Mouse (Mus musculus) ES-Bruce4 (cell line): ENCODE measurements around the gene Ccdc136. TPM values are rescaled to one million over a fixed set of nuclear protein-coding genes. Genes with fewer than 3 reads are reported as not detected.

Source experiments
- H3K27ac ChIP-seq: 2 replicates; pipeline ENCODE4 v1.5.1; 2012; ENCODE audit warnings: low read length, inconsistent platforms; ENCODE audit not compliant: insufficient read depth
- H3K27me3 ChIP-seq: 2 replicates; pipeline ENCODE4 v1.6.1; 2012; ENCODE audit warnings: mild to moderate bottlenecking, low read length, inconsistent platforms; ENCODE audit not compliant: control insufficient read depth, poor library complexity, insufficient read depth, severe bottlenecking
- H3K36me3 ChIP-seq: 2 replicates; pipeline ENCODE4 v1.6.1; 2012; ENCODE audit warnings: inconsistent platforms, mild to moderate bottlenecking, low read length, moderate library complexity; ENCODE audit not compliant: control insufficient read depth, poor library complexity, insufficient read depth, severe bottlenecking
- H3K4me1 ChIP-seq: one replicate; pipeline ENCODE4 v1.8.1; 2011; ENCODE audit warnings: low read length; ENCODE audit not compliant: control insufficient read depth, insufficient read depth
- H3K4me3 ChIP-seq: 2 replicates; pipeline ENCODE4 v1.5.1; 2011; ENCODE audit warnings: low read depth, mild to moderate bottlenecking, low read length
- H3K9ac ChIP-seq: 2 replicates; pipeline ENCODE4 v1.6.1; 2012; ENCODE audit warnings: low read depth, mild to moderate bottlenecking, inconsistent platforms; ENCODE audit not compliant: poor library complexity, severe bottlenecking
- H3K9me3 ChIP-seq: replicated peaks from 2 replicates; pipeline ENCODE4 v1.6.1; 2012; ENCODE audit warnings: mild to moderate bottlenecking, low read length, inconsistent platforms; ENCODE audit not compliant: control insufficient read depth, poor library complexity, insufficient read depth, severe bottlenecking
- CTCF ChIP-seq: IDR thresholded peaks from one replicate; pipeline ENCODE4 v1.8.1; 2011; ENCODE audit warnings: low read depth, low read length
- EP300 ChIP-seq: IDR thresholded peaks from 2 replicates; pipeline ENCODE4 v1.6.1; 2011; ENCODE audit warnings: low read depth, low read length; ENCODE audit not compliant: insufficient read depth
- POLR2A ChIP-seq: IDR thresholded peaks from one replicate; pipeline ENCODE4 v1.8.1; 2011; ENCODE audit warnings: low read length; ENCODE audit not compliant: insufficient read depth
- polyA plus RNA-seq: library from polyadenylated mRNA; stranded (reverse); fragments of >200 nt; gene quantifications from 2 replicates; pipeline ENCODE4 v1.2.4, GENCODE M21; 2011; ENCODE audit warnings: low read depth; ENCODE audit not compliant: missing spikeins, insufficient read depth, insufficient read length

Gene Ccdc136
- polyA plus RNA-seq, 1 experiment, result 22.7 TPM

DNA sequence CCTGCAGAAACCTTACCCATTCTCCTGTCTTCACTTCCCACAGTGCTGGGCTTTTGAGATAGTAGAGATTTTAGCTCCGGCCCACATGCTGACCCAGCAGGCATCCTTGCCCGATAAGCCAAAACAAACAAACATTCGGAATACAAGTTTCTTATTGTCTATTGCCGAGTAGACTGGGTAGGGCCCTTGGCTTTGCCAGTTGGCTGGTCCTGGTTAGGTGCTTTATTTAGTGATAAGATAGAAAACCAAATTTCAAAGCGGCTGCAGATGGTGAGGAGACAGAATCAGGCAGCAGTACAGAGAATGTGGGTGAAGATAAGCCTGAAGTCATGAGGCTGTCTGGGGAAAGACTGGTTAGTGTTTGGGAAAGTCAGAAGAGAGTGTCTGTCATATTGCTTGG is 43.3 kb upstream of the Ccdc136 start:
- H3K4me3 ChIP-seq, result no peak overlapping the region
- no peaks in the 10 kb centered on the region for H3K4me1 ChIP-seq
- H3K27me3 ChIP-seq, result no peaks in the 10 kb centered on the region
- H3K9me3 ChIP-seq, result no peaks in the 10 kb centered on the region
- TF ChIP-seq CTCF, result no peak
- no peak for TF ChIP-seq POLR2A
- TF ChIP-seq EP300, result no peak
- no peak overlapping the region for H3K9ac ChIP-seq
- H3K36me3 ChIP-seq, result peaks cover 15% of the 10 kb centered on the region
- no peak overlapping the region for H3K27ac ChIP-seq

DNA sequence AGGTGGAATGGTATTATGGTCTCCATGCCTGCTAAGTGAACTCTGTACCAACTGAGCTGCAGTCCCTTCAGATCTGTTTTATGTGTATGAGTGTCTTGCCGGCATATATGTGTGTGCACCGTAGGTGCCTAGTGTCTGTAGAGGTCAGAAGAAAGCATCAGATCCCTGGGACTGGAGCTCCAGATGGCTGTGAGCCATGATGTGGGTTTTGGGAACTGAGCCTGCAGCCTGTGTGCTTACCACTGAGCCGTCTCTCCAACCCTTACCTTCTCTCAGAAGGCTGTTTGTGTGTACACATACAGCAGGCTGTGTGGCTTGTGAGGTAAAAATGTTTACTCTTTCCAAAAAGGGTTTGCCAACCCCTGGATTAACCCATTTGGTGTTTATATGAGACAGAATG is 36.7 kb upstream of the Ccdc136 start:
- H3K27me3 ChIP-seq, result no peaks in the 10 kb centered on the region
- H3K4me3 ChIP-seq, result no peak overlapping the region
- H3K27ac ChIP-seq, result no peak overlapping the region
- no peaks in the 10 kb centered on the region for H3K4me1 ChIP-seq
- no peak overlapping the region for H3K9ac ChIP-seq
- H3K9me3 ChIP-seq, result no peaks in the 10 kb centered on the region
- peaks cover 34% of the 10 kb centered on the region for H3K36me3 ChIP-seq
- TF ChIP-seq POLR2A (no peak), EP300 (no peak), CTCF (no peak)

GRCm38 (mm10) chr6:29360211-29360610 is 35.9 kb upstream of the Ccdc136 start:
- Histone ChIP-seq H3K27me3 (no peaks in the 10 kb centered on the region), H3K9ac (no peak overlapping the region), H3K36me3 (peaks cover 34% of the 10 kb centered on the region), H3K4me1 (no peaks in the 10 kb centered on the region), H3K9me3 (no peaks in the 10 kb centered on the region), H3K4me3 (no peak overlapping the region), H3K27ac (no peak overlapping the region)
- no peak for TF ChIP-seq POLR2A
- TF ChIP-seq EP300, result no peak
- TF ChIP-seq CTCF, result no peak

GRCm38 (mm10) chr6:29362246-29363128 is 33.6 kb upstream of the Ccdc136 start:
- no peaks in the 10 kb centered on the region for H3K4me1 ChIP-seq
- TF ChIP-seq CTCF, result no peak
- no peak for TF ChIP-seq POLR2A
- no peak for TF ChIP-seq EP300
- no peak overlapping the region for H3K9ac ChIP-seq
- no peak overlapping the region for H3K27ac ChIP-seq
- H3K27me3 ChIP-seq, result no peaks in the 10 kb centered on the region
- no peaks in the 10 kb centered on the region for H3K9me3 ChIP-seq
- H3K36me3 ChIP-seq, result peaks cover 37% of the 10 kb centered on the region
- no peak overlapping the region for H3K4me3 ChIP-seq

GRCm38 (mm10) chr6:29363129-29363515 is 33.0 kb upstream of the Ccdc136 start:
- Histone ChIP-seq H3K4me3 (no peak overlapping the region), H3K36me3 (peaks cover 36% of the 10 kb centered on the region), H3K4me1 (no peaks in the 10 kb centered on the region), H3K27ac (no peak overlapping the region), H3K9ac (no peak overlapping the region), H3K27me3 (no peaks in the 10 kb centered on the region), H3K9me3 (no peaks in the 10 kb centered on the region)
- TF ChIP-seq CTCF (no peak), EP300 (no peak), POLR2A (no peak)

- Histone ChIP-seq H3K36me3 (peaks cover 37% of the 10 kb centered on the region), H3K4me1 (no peaks in the 10 kb centered on the region), H3K9ac (no peak overlapping the region), H3K27ac (no peak overlapping the region), H3K4me3 (no peak overlapping the region), H3K27me3 (no peaks in the 10 kb centered on the region), H3K9me3 (no peaks in the 10 kb centered on the region)
- no peak for TF ChIP-seq POLR2A
- no peak for TF ChIP-seq CTCF
- no peak for TF ChIP-seq EP300
Observed at GRCm38 (mm10) chr6:29365277-29365676, 30.8 kb upstream of the Ccdc136 start.
